Mouse (Mus musculus) B cell, adult 2 months (primary cell): ENCODE data around the gene Alg9.

ENCODE experiments used
- DNase-seq, 2 experiments: peaks; one replicate each; pipeline ENCODE4 v3.0.0; 2022

Alg9 gene

DNA sequence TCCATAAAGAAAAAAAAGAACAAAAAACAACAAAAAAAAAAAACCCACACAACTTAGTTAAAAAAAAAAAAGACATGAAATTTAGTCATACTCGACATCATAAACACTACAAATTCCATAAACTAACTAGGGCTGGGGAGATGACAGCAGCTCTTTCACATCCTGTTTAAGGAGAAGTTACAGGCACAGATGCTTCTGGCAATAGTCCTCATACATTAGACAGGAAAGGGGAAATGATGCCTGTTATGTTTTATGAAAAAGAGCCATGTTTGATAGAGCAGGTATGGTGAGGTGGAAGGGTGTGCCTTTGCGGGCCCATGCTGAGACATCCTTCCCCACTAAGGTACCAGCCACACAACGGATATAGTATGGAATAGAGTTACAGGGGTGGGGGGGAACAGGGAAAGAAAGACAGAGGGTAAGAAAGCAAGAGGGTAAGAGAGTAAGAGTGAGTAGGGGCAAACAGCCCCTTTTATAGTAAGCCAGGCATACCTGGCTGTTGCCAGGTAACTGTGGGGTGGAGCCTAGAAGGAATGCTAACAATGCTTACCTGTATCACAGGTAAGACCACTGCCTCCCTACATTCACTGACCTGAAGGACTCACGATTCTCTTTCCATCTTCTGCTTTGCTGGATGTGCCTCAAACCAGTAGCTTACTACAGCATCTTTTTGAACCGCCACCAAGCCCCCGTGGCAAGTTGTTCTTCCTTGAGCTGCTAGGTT is 13.1 kb upstream of the Alg9 start:
- DNase-seq, result no peak

- peak; percentile 32 to 51 for DNase-seq
Observed at GRCm38 (mm10) chr9:50763331-50763730, 11.5 kb upstream of the Alg9 start.

DNA sequence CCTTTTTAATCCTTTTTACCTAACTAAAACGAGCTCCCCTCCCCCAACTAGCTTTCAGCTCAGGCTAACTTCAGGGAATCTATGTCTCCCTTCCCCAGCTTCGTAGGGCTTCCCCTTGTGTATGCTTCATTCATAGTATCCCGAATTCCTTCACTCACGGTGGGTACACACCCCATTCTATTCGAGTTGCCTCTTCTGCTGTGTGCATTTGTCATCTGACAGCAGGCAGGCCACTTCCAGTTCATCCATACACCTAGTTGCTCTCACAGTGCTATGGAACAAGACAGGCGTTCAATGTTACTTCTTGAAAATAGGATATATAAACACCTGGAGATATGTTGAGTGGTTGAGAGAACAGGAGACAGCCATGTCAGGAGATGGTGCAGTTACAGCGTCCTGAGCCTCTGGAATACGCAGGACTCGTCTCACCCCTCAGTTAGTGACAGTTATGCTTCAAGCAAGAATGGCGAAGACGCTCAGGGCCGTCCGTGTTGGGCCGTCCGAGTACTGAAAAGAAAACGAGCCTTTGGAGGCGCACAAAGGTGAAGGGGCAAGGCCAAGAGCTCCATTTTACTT is 7.2 kb upstream of the Alg9 start:
- no peak for DNase-seq

DNA sequence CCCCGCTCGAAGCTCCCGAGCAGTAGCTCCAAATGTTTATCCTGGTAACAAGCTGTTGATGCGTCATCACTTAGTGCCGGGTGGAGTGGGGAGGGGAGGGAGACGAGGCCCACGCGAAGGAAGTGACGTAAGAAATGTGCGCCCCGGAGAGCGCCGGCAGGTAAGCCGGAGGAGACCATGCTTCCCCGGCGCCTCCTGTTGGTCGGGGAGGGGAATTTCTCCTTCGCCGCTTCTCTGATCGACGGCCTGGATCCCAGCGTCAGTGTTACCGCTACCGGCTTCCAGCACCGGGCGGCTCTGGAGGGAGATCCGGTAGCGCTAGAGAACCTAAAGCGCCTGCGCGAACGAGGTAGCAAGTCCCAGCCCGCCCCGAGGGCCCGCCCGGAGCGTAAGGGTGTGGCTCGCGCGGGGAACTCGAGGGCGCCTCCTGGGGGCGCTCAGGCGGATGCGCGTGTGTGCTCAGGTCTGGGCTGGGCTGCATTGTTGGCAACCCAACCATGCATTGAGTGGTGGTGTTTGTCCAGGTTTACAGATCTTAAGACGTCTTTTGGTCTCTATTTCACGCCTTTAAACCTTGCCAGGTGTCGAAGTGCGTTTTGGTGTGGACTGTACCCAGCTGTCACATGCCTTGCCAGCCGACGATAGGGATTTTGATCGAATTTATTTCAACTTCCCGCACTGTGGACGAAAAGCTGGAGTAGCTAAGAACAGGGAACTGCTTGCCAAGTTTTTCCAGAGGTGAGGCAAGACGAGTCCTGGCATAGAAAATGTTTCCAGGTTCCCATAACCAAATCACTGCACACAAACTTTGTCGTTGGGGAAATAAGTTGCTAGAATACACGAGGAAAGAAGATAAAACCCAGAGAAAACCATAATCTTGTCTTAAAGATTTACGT is 6.5 kb upstream of the Alg9 start, which contains the start of gene Fdxacb1:
Gene Fdxacb1, plus strand, starts transcription at position 130 of the 896 bp plus-strand sequence.
- peak; percentile 98 for DNase-seq

DNA sequence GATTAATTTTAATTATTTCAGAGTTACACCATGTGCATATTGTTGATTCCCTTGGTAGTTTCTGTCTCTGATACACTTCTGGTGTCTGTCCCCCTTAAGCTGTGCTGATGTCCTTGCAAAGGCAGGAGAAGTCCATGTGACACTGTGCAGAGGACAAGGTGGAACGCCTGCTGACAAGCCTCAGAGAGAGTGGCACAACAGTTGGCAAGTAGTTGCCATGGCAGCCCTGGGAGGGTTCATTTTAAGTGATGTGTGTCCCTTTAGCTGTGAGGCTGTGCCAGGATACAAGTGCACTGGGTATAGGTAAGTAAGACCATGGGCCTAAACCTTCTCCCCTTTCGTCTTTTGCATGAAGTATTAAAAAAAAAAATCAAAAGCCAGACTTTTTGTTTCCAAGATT is 4.8 kb upstream of the Alg9 start:
- no peak for DNase-seq

- DNase-seq, result peak; percentile 50 to 55
Observed at GRCm38 (mm10) chr9:50774026-50774462, 775 bp upstream of the Alg9 start.

DNA sequence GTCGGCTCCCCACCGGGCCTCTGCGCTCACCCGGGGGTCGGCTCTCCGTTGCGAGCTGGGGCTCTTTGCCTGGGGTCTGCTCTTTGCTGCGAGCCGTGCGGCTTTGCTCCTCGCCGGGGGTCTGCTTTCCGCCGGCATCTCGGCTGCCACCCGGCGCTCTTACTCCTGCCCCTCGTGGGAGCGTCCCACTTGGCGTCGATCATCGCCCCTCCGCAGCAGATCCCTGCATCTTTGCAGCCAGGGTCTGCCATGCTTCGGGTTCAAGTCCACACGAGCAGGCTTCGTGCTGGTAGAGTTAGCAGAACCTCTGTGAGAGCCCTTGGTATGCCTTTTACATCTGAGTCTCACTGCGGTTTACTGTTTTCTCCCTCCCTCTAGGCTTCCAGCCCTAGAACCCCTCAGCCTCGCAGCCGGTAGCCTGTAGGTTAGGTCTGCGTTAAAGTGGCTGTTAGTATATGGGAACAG is 875 bp downstream of the Alg9 start:
- DNase-seq, result peak in 1 of 2 experiments; percentile 32

- no peak for DNase-seq
Observed at GRCm38 (mm10) chr9:50776162-50776760, 1.4 kb downstream of the Alg9 start.

DNA sequence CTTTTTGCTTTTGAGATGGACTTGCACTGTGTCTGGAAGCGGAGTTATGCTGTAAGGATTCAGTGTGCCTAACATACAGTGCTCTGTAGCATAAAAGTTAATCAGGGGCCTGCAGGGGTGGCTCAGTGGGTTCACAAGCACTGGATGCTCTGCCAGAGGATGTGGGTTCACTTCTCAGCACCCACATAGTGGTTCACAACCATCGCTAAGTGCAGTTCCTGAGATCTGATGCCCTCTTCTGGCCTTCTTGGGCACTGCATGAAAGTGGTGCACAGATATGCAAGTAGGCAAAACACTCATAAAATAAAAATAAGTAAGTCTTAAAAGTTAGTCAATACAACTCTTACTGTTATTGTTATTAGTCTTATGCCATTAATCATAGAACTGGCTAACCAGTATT is 7.3 kb downstream of the Alg9 start:
- peak; percentile 69 to 73 for DNase-seq

GRCm38 (mm10) chr9:50795266-50795665 is 20.4 kb downstream of the Alg9 start:
- DNase-seq, result no peak

GRCm38 (mm10) chr9:50796776-50797175 is 22.0 kb downstream of the Alg9 start:
- DNase-seq, result no peak

DNA sequence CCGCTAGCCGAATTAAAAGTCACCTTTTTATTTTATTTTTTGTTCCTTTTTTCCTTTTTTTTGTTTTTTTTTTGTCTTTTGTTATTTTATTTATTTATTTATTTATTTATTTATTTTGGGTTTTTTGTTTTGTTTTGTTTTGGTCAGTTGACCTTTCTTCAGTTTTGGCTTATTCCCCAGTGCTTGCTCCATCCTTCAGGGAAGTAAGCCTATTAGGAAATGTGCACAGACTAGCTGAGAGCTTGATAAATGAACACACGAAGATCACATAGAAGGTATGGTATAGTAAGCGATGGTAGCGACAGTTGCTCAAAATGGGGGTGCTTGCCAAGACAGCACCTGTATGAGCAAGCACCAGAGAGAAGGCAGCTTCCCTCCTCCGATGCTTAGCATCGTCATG is 22.8 kb downstream of the Alg9 start:
- no peak for DNase-seq

- no peak for DNase-seq
Observed at GRCm38 (mm10) chr9:50798368-50798767, 23.5 kb downstream of the Alg9 start.

GRCm38 (mm10) chr9:50800985-50801384 is 26.2 kb downstream of the Alg9 start:
- DNase-seq, result peak; percentile 66 to 69

DNA sequence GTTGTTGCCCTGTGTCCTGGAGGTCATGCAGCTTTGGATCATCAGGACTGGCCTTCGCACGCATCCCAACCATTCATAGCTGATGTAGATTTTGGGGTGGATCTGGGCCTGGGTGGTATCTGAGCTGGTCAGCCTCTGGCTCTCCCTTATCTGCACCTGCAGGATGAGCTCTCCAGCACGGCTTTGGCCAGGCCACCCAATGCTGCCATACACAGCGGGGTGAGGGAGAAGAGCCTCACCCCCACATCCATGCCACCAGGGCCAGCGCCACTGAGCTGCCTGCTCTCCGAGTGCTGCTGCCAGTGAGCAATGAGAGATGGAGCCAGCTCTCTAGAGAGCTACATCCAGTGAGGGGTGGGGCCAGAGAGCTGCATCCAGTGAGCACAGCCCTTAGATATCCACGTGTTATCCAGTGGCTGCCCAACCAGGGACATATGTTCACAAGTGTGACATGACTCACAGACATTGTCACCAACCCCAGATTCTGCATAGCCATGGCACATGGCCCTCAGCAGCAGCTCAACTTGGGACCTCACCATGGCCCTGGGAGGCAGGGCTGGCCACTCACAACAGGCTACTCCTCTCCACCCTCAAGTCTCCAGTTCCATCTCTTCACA is 28.3 kb downstream of the Alg9 start:
- no peak for DNase-seq

- no peak for DNase-seq
Observed at GRCm38 (mm10) chr9:50808471-50808870, 33.7 kb downstream of the Alg9 start.

- no peak for DNase-seq
Observed at GRCm38 (mm10) chr9:50809146-50809545, 34.3 kb downstream of the Alg9 start.

- DNase-seq, result no peak
Observed at GRCm38 (mm10) chr9:50811187-50811586, 36.4 kb downstream of the Alg9 start.

DNA sequence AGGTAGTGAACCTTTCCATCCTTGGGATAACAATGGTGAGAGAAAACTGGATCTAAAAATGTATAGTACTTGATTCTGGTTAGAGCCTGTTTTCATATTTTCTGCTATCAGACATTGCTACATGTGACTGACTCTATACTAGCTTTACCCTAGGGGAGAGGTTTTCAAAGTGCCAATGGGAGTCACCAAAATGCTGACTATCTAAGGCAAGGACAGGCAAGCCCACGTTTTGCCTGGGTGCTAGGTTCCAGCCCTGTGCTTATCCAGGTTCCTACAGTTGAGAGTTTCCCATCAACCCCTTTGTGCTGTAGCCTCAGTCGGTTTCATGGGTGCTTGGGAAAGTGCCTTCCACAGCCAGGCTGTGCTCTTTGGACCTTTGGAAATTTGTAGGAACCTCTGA is 36.9 kb downstream of the Alg9 start:
- no peak for DNase-seq

- no peak for DNase-seq
Observed at GRCm38 (mm10) chr9:50813796-50814195, 39.0 kb downstream of the Alg9 start.

GRCm38 (mm10) chr9:50815666-50816065 is 40.8 kb downstream of the Alg9 start:
- DNase-seq, result no peak

DNA sequence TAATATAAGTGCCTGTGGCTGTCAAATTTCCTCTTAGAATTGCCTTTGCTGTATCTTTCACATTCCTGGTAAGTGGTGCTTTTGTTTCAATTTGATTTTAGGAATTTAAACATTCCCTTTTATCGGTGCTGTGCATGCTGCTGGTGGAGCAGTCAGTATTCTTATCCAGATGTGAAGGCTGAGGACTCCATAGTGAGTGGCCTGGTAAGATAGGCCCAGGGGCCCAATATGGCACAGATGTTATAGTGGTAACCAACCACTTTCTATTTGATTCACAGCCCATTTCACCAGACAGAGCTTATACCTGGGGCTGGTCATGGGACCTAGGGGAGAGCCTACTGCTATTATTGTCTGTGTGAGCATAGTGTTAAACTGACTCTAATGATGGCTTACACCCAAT is 41.7 kb downstream of the Alg9 start:
- no peak for DNase-seq

- no peak for DNase-seq
Observed at GRCm38 (mm10) chr9:50818050-50818449, 43.2 kb downstream of the Alg9 start.
